Mouse (Mus musculus): ENCODE results near the gene Tenm4.

DNA sequence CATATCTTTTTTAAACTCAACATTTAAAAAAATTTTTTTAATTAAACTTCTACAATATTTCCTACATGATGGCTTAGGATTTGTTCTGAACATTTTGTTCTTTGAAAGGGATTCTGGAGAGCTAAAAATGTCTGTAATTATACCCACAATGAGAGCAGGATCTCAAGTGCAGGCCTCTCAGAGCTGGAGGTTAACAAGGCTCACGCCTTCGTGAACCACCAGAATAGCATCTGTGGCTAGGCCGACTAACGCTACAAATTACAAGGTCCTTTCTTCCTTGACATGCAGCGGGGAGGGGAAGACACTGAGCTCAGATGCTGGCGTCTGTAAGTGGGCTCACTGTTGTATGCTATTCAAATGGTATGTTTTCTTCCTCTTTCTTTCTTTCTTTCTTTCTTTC, 411.7 kb downstream of the Tenm4 start:
- TF ChIP-seq POLR2A (IDR thresholded peaks at IDR 0.05; ENCODE audit: borderline replicate concordance, insufficient read depth, low read length): no peak
- no peak for TF ChIP-seq CTCF (IDR thresholded peaks at IDR 0.05; ENCODE audit: borderline replicate concordance, insufficient read depth, low read depth, low read length)
